Mouse (Mus musculus) limb, embryonic 13.5 days (tissue): ENCODE measurements around the gene Fam213b. TPM values are rescaled to one million over a fixed set of nuclear protein-coding genes. Genes with fewer than 3 reads are reported as not detected.
A peak's percentile ranks its signal among the peaks of the same experiment; 100 is the strongest.

Experiments
- ATAC-seq: fragments of 200-750 bp; cut with Nextera tagmentation; 2 replicates; pipeline ENCODE4 v1.8.0; 2017; ENCODE audit warnings: low read depth, moderate number of reproducible peaks, moderate TSS enrichment; ENCODE audit not compliant: low FRiP score
- H3K27ac ChIP-seq: fragments of 300-500 bp; sonication (generic); 2 replicates; pipeline ENCODE4 v1.5.1; 2015; ENCODE audit warnings: inconsistent platforms, mild to moderate bottlenecking, moderate library complexity
- H3K27me3 ChIP-seq: fragments of 300-500 bp; sonication (generic); 2 replicates; pipeline ENCODE4 v1.6.1; 2015; ENCODE audit warnings: mild to moderate bottlenecking, inconsistent platforms
- H3K36me3 ChIP-seq: fragments of 300-500 bp; sonication (generic); 2 replicates; pipeline ENCODE4 v1.6.1; 2015; ENCODE audit warnings: inconsistent platforms, mild to moderate bottlenecking, moderate library complexity
- H3K4me1 ChIP-seq: fragments of 300-500 bp; sonication (generic); 2 replicates; pipeline ENCODE4 v1.6.1; 2015; ENCODE audit warnings: inconsistent platforms
- H3K4me2 ChIP-seq: fragments of 300-500 bp; sonication (generic); replicated peaks from 2 replicates; pipeline ENCODE4 v1.6.1; 2015; ENCODE audit warnings: inconsistent platforms, mild to moderate bottlenecking, moderate library complexity
- H3K4me3 ChIP-seq: fragments of 300-500 bp; sonication (generic); 2 replicates; pipeline ENCODE4 v1.5.1; 2015; ENCODE audit warnings: moderate library complexity, mild to moderate bottlenecking, inconsistent platforms
- H3K9ac ChIP-seq: fragments of 300-500 bp; sonication (generic); 2 replicates; pipeline ENCODE4 v1.6.1; 2015; ENCODE audit warnings: mild to moderate bottlenecking, inconsistent platforms
- H3K9me3 ChIP-seq: fragments of 300-500 bp; sonication (generic); 2 replicates; pipeline ENCODE4 v1.6.1; 2016; ENCODE audit warnings: inconsistent platforms
- WGBS: fragments of 180-500 bp; shearing (Covaris S2); methylation state at CpG from one replicate; pipeline ENCODE4 v1.1.7; 2015; 5-methylcytosine and 5-hydroxymethylcytosine counted together
- polyA plus RNA-seq: library from polyadenylated mRNA; unstranded; fragments of >200 nt; fragmentation: Nextera tagmentation; extraction: Ambion mirVana; gene quantifications from 2 replicates; pipeline ENCODE4 v1.2.1, GENCODE M21; 2015

Gene Fam213b
- polyA plus RNA-seq, 1 experiment from 2014 or later: 44.3 TPM

DNA sequence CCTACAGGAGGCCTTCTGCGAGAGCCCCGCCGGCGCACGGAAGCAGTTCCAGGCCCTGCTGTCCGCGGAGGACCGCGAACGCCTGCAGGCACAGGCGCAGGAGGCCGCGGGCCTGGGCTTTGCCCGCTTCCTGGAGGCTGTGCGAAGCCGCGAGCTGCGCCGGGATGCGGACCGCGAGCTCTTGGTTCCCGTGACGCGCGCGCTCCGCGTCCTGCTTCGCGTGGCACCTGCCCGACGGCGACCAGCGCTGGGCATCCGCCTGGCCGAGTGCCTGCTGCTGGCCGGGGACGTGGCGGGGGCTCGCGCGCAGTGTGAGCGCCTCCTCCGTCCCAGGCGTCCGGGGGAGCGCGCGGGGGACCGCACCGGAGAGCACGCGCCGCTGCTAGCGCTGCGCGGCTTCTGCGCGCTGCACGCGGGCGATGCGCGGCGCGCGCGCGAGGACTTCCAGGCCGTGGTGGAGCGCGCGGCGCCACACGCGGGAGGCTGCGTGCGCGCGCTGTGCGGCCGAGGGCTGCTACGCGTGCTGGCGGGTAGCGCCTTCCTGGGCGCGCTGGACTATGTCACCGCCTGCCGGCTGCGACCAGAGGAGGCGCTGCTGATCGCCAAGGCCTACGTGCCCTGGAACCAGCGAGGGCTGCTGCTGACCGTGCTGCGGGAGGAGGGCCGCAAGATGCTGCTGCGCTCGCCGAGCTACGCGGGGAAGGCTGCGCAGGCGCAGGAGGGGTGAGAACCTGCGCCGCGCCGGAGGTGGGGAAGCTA is 43.0 kb downstream of the Fam213b start:
- Histone ChIP-seq H3K9me3 (no peaks in the 10 kb centered on the region), H3K4me1 (peaks cover 16% of the 10 kb centered on the region), H3K4me2 (peak overlapping the region; percentile 89), H3K4me3 (peak overlapping the region; percentile 52), H3K36me3 (no peaks in the 10 kb centered on the region), H3K27ac (no peak overlapping the region), H3K9ac (peak overlapping the region; percentile 62), H3K27me3 (peaks cover 55% of the 10 kb centered on the region)
- peak; percentile 90 for ATAC-seq
- under 1% methylated on average over 106 of the region's 110 CpGs for WGBS

DNA sequence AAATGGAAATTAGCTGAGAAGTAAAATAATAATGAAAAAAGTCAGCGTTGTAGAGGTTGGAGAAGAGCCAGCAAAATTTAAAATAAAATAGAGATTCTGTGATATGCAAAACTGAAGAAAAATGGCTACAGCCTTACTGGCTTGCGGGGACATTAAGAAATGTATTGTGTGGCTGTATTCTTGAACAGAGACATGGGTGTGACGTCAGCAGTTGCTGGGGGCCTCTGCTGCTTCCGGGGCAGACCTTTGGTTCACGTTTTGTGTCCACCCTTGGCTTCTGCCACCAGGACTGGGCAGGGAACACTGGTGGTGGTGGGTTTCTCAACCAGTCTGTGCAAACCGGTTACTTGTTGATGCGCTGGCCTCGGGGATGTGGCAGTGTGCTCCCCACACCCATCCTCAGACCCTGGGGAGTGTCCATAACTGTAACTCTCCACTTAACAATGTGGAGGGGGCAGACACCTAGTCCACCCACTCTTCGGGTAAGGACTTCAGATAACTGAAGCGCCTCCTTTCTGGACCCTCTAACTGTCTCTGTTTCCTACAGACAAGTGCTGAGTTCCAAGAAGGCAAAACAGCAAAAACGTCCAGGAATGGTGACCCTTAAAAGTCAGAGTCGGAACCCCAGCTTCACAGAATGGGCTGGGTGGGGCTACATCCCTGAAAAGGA is 44.1 kb downstream of the Fam213b start:
- Histone ChIP-seq H3K27me3 (peaks cover 55% of the 10 kb centered on the region), H3K4me1 (peaks cover 16% of the 10 kb centered on the region), H3K4me2 (0 out of 2 replicates have a peak overlapping the region, but pooled peaks have one; percentile 89), H3K4me3 (no peak overlapping the region), H3K27ac (no peak overlapping the region), H3K9me3 (no peaks in the 10 kb centered on the region), H3K36me3 (no peaks in the 10 kb centered on the region), H3K9ac (no peak overlapping the region)
- ATAC-seq: no peak
- WGBS: 63% methylated on average over 12 of the region's 12 CpGs

DNA sequence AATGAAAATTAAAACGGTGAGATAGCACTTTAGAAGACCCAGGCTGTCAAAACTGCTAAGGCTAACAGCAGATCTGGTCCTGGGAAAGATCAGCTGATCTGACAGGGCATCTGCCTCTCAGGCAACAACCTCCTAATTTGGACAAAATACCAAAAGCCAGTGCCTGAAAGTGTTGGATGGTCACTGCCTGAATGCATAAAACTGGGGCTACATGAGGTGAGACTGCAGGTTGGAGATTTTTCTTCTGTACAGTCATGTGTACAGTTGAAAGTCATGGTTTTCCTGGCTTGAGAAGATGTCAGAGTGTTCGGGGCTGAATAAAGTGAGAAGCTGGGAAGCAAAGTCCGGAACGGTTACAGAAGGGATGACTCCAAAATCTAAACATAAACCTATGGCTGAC is 45.1 kb downstream of the Fam213b start:
- 86% methylated on average over 4 of the region's 4 CpGs for WGBS
- Histone ChIP-seq H3K4me3 (no peak overlapping the region), H3K27ac (no peak overlapping the region), H3K4me1 (peaks cover 16% of the 10 kb centered on the region), H3K9ac (no peak overlapping the region), H3K27me3 (peaks cover 55% of the 10 kb centered on the region), H3K4me2 (no peak overlapping the region), H3K36me3 (no peaks in the 10 kb centered on the region), H3K9me3 (no peaks in the 10 kb centered on the region)
- ATAC-seq: no peak

DNA sequence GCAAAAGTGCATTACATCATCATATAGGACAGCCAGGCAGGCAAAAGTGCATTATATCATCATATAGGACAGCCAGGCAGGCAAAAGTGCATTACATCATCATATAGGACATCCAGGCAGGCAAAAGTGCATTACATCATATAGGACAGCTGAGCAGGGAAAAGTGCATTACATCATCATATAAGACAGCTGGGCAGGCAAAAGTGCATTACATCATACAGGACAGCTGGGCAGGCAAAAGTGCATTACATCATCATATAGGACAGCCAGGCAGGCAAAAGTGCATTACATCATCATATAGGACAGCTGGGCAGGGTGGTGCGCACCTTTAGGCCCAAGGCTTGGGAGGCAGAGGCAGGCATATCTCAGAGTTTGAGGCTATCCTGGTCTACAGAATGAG is 46.2 kb downstream of the Fam213b start:
- WGBS: 88% methylated on average over 1 of the region's 1 CpGs

More for the DNA sequence above, 46.2 kb downstream of the Fam213b start:
- Histone ChIP-seq H3K36me3 (no peaks in the 10 kb centered on the region), H3K4me1 (peaks cover 16% of the 10 kb centered on the region), H3K27ac (no peak overlapping the region), H3K4me3 (no peak overlapping the region), H3K4me2 (no peak overlapping the region), H3K27me3 (peaks cover 51% of the 10 kb centered on the region), H3K9ac (no peak overlapping the region), H3K9me3 (no peaks in the 10 kb centered on the region)
- ATAC-seq: no peak

Other genes with a start within 250 kb of the Fam213b start
- not detected in 2 replicates for gene Actrt2, start 231.3 kb downstream of the Fam213b start, polyA plus RNA-seq
- gene Ttc34, start 61.7 kb downstream of the Fam213b start, polyA plus RNA-seq: 0.27 and 0.32 TPM in 2 replicates
- 0.05 and 0.23 TPM in 2 replicates for gene Mmel1, start 29.6 kb downstream of the Fam213b start, polyA plus RNA-seq
- 1.2 and 1.8 TPM in 2 replicates for gene Tnfrsf14, start 29.4 kb upstream of the Fam213b start, polyA plus RNA-seq
- 0.94 and 2.3 TPM in 2 replicates for gene Hes5, start 61.8 kb upstream of the Fam213b start, polyA plus RNA-seq
- 46.0 and 48.2 TPM in 2 replicates for gene Pank4, start 65.0 kb upstream of the Fam213b start, polyA plus RNA-seq
- gene Plch2, start 157.6 kb upstream of the Fam213b start, polyA plus RNA-seq: 3.6 and 4.1 TPM in 2 replicates
- gene Pex10, start 167.9 kb upstream of the Fam213b start, polyA plus RNA-seq: 22.3 and 22.6 TPM in 2 replicates
- 147 and 149 TPM in 2 replicates for gene Rer1, start 187.2 kb upstream of the Fam213b start, polyA plus RNA-seq
- gene Morn1, start 187.4 kb upstream of the Fam213b start, polyA plus RNA-seq: 4.9 and 7.5 TPM in 2 replicates